Mouse (Mus musculus) CH12.LX (cell line): ENCODE measurements around the gene Gm20388. TPM values are rescaled to one million over a fixed set of nuclear protein-coding genes. Genes with fewer than 3 reads are reported as not detected.

Source experiments
- DNase-seq: peaks from one replicate; pipeline ENCODE4 v3.0.0-alpha.2; 2013; ENCODE audit errors: extremely low read depth
- H3K27ac ChIP-seq: 2 replicates; pipeline ENCODE4 v1.5.1; 2012; ENCODE audit warnings: low read depth, mild to moderate bottlenecking, control low read depth, moderate library complexity; ENCODE audit not compliant: insufficient read depth
- H3K27me3 ChIP-seq: replicated peaks from 2 replicates; pipeline ENCODE3; 2012; ENCODE audit warnings: inconsistent platforms
- H3K36me3 ChIP-seq, 2 experiments: replicated peaks in 1 of 2; 2 replicates each; pipeline versions ENCODE3 to v1.6.1; 2012; ENCODE audit warnings: inconsistent platforms in 1 of 2, low read length in 1 of 2, mild to moderate bottlenecking in 1 of 2, mixed read lengths in 1 of 2, moderate library complexity in 1 of 2; ENCODE audit not compliant: control insufficient read depth in 1 of 2, insufficient read depth in 1 of 2
- H3K4me1 ChIP-seq, 2 experiments: 2 replicates each; pipeline ENCODE4 v1.6.1; 2012; ENCODE audit warnings: inconsistent platforms in 1 of 2, moderate library complexity in 1 of 2; ENCODE audit not compliant: insufficient read depth in 2 of 2, control insufficient read depth in 1 of 2
- H3K4me2 ChIP-seq: 2 replicates; pipeline ENCODE4 v1.6.1; 2012; ENCODE audit warnings: low read depth, mild to moderate bottlenecking, control low read depth; ENCODE audit not compliant: poor library complexity, insufficient read depth, severe bottlenecking
- H3K4me3 ChIP-seq, 3 experiments: fragments of 150-350 bp in 1 of 3; sonication (generic) in 1 of 3; replicated peaks in 1 of 3; 2 replicates each; pipeline versions ENCODE3 to v1.5.1; 2011 to 2012; ENCODE audit warnings: low read depth in 2 of 3, low read length in 2 of 3, mild to moderate bottlenecking in 2 of 3, moderate library complexity in 2 of 3, control low read depth in 1 of 3, improper control_type of control experiment in 1 of 3, inconsistent platforms in 1 of 3, mixed read lengths in 1 of 3; ENCODE audit not compliant: poor library complexity in 1 of 3
- H3K79me2 ChIP-seq: replicated peaks from 2 replicates; pipeline ENCODE4 v1.6.1; 2012; ENCODE audit warnings: mild to moderate bottlenecking, moderate library complexity; ENCODE audit not compliant: control insufficient read depth, poor library complexity, insufficient read depth, severe bottlenecking; ENCODE audit errors: extremely low read depth
- H3K9ac ChIP-seq: 2 replicates; pipeline ENCODE4 v1.6.1; 2012; ENCODE audit warnings: low read depth, mild to moderate bottlenecking, control low read depth, moderate library complexity; ENCODE audit not compliant: insufficient read depth
- H3K9me3 ChIP-seq: replicated peaks from 2 replicates; pipeline ENCODE3; 2012; ENCODE audit warnings: low read length, inconsistent platforms, mixed read lengths
- CTCF ChIP-seq, 2 experiments: IDR thresholded peaks in 1 of 2; conservative IDR thresholded peaks in 1 of 2; 2 replicates each; pipeline ENCODE4 v1.5.1; 2011 to 2012; ENCODE audit warnings: low read depth in 2 of 2, low read length in 2 of 2, improper control_type of control experiment in 1 of 2, inconsistent platforms in 1 of 2, mild to moderate bottlenecking in 1 of 2, moderate library complexity in 1 of 2
- E2F4 ChIP-seq: IDR thresholded peaks from 2 replicates; pipeline ENCODE4 v1.6.1; 2011; ENCODE audit warnings: low read depth, low read length, improper control_type of control experiment; ENCODE audit not compliant: insufficient replicate concordance
- GABPA ChIP-seq: IDR thresholded peaks from 2 replicates; pipeline ENCODE4 v1.6.1; 2012; ENCODE audit warnings: low read depth, low read length, improper control_type of control experiment, inconsistent platforms; ENCODE audit not compliant: insufficient replicate concordance
- IRF4 ChIP-seq: IDR thresholded peaks from 2 replicates; pipeline ENCODE4 v1.6.1; 2014; ENCODE audit warnings: low read depth, mild to moderate bottlenecking, inconsistent platforms, low read length, improper control_type of control experiment
- JUND ChIP-seq: conservative IDR thresholded peaks from 2 replicates; pipeline ENCODE4 v1.6.1; 2011; ENCODE audit warnings: low read depth, low read length, improper control_type of control experiment
- KAT2A ChIP-seq: IDR thresholded peaks from 2 replicates; pipeline ENCODE4 v1.6.1; 2012; ENCODE audit warnings: low read length, improper control_type of control experiment, inconsistent platforms; ENCODE audit not compliant: insufficient replicate concordance
- MAX ChIP-seq: IDR thresholded peaks from 2 replicates; pipeline ENCODE4 v1.6.1; 2011; ENCODE audit warnings: low read length, improper control_type of control experiment
- MAZ ChIP-seq: IDR thresholded peaks from 2 replicates; pipeline ENCODE4 v1.6.1; 2012; ENCODE audit warnings: low read depth, mild to moderate bottlenecking, inconsistent platforms, low read length, improper control_type of control experiment, moderate library complexity
- MEF2A ChIP-seq: IDR thresholded peaks from 2 replicates; pipeline ENCODE4 v1.6.1; 2014; ENCODE audit warnings: low read depth, mild to moderate bottlenecking, inconsistent platforms, low read length, improper control_type of control experiment, borderline replicate concordance
- MXI1 ChIP-seq: IDR thresholded peaks from 2 replicates; pipeline ENCODE4 v1.6.1; 2011; ENCODE audit warnings: mild to moderate bottlenecking, low read depth, low read length, improper control_type of control experiment
- NELFE ChIP-seq: IDR thresholded peaks from 2 replicates; pipeline ENCODE4 v1.6.1; 2011; ENCODE audit warnings: low read depth, low read length, improper control_type of control experiment
- NRF1 ChIP-seq: IDR thresholded peaks from 2 replicates; pipeline ENCODE4 v1.6.1; 2014; ENCODE audit warnings: low read depth, mild to moderate bottlenecking, inconsistent platforms, low read length, improper control_type of control experiment, moderate library complexity
- PAX5 ChIP-seq: IDR thresholded peaks from 2 replicates; pipeline ENCODE4 v1.6.1; 2012; ENCODE audit warnings: low read length, inconsistent platforms, mixed read lengths
- RAD21 ChIP-seq: IDR thresholded peaks from 2 replicates; pipeline ENCODE4 v1.6.1; 2011; ENCODE audit warnings: low read depth, mild to moderate bottlenecking, low read length, improper control_type of control experiment, moderate library complexity
- RCOR1 ChIP-seq: conservative IDR thresholded peaks from 2 replicates; pipeline ENCODE4 v1.6.1; 2012; ENCODE audit warnings: low read depth, mild to moderate bottlenecking, inconsistent platforms, low read length, improper control_type of control experiment
- SMC3 ChIP-seq: IDR thresholded peaks from 2 replicates; pipeline ENCODE4 v1.6.1; 2011; ENCODE audit warnings: low read depth, low read length, improper control_type of control experiment
- UBTF ChIP-seq: IDR thresholded peaks from 2 replicates; pipeline ENCODE4 v1.6.1; 2012; ENCODE audit warnings: low read depth, mild to moderate bottlenecking, inconsistent platforms, low read length, improper control_type of control experiment, moderate library complexity
- ZC3H11A ChIP-seq: IDR thresholded peaks from 2 replicates; pipeline ENCODE4 v1.6.1; 2012; ENCODE audit warnings: low read depth, mild to moderate bottlenecking, inconsistent platforms, low read length, improper control_type of control experiment
- ZKSCAN1 ChIP-seq: IDR thresholded peaks from 2 replicates; pipeline ENCODE4 v1.6.1; 2012; ENCODE audit warnings: low read depth, inconsistent platforms, low read length, improper control_type of control experiment, borderline replicate concordance
- ZMIZ1 ChIP-seq: IDR thresholded peaks from 2 replicates; pipeline ENCODE4 v1.6.1; 2012; ENCODE audit warnings: low read depth, mild to moderate bottlenecking, inconsistent platforms, low read length, improper control_type of control experiment
- dilution Hi-C: fragments of 300-500 bp; cut with MboI; formaldehyde crosslinking; loops from 2 replicates; pipeline ENCODE4 v1.14.3; 2020; ENCODE audit warnings: low sequenced_read_pairs; ENCODE audit not compliant: extremely low pct_unique_long_range_greater_than_20kb, extremely low pct_ligation_motif_present
- in situ Hi-C: fragments of 300-500 bp; cut with MboI; formaldehyde crosslinking; loops from 3 replicates; pipeline ENCODE4 v1.14.3; 2019; ENCODE audit warnings: low sequenced_read_pairs, low pct_ligation_motif_present, low pct_unique_long_range_greater_than_20kb, mixed read lengths
- polyA plus RNA-seq: library from polyadenylated mRNA; unstranded; fragments of >175 nt; gene quantifications from 2 replicates; pipeline ENCODE4 v1.2.1, GENCODE M21; 2012; ENCODE audit warnings: low read depth; ENCODE audit not compliant: insufficient read length
- total RNA-seq, 2 experiments: library from RNA; depleted of rRNA; stranded (reverse); fragments of 300-350 nt in 1 of 2; fragments of >200 nt in 1 of 2; gene quantifications; 2 replicates each; pipeline ENCODE4 v1.2.3; 2012 to 2014

Gm20388 gene
- total and polyA plus RNA-seq, 3 experiments: 14.8 to 26.3 (median 22.2) TPM

GRCm38 (mm10) chr8:120167136-120167535 is 256.5 kb downstream of the Gm20388 start:
- in situ Hi-C loops: no loop called here

GRCm38 (mm10) chr8:120167821-120168220 is 257.2 kb downstream of the Gm20388 start:
- no peak overlapping the region for H3K4me2 ChIP-seq
- H3K27ac ChIP-seq: no peak overlapping the region
- H3K4me3 ChIP-seq: no peak overlapping the region
- dilution Hi-C loops: no loop called here
- no peak for DNase-seq
- H3K79me2 ChIP-seq: no peaks in the 10 kb centered on the region
- no peaks in the 10 kb centered on the region for H3K4me1 ChIP-seq
- no peak overlapping the region for H3K9ac ChIP-seq
- no peak for TF ChIP-seq RAD21
- TF ChIP-seq MAX: no peak
- TF ChIP-seq KAT2A: no peak
- TF ChIP-seq IRF4: no peak
- TF ChIP-seq MEF2A: no peak
- no peak for TF ChIP-seq JUND
- no peak for TF ChIP-seq PAX5
- TF ChIP-seq CTCF (conservative IDR thresholded peaks at IDR 0.05 in 1 of 2, IDR thresholded peaks at IDR 0.05 in 1 of 2; ENCODE audit: low read depth in 2 of 2, low read length in 2 of 2): no peak
- no peak for TF ChIP-seq MAZ
- TF ChIP-seq UBTF: no peak
- no peak for TF ChIP-seq E2F4
- TF ChIP-seq, all 38 proteins: peak for 0
- in situ Hi-C loops: no loop called here
- Histone ChIP-seq H3K36me3 (no peaks in the 10 kb centered on the region), H3K27me3 (peaks cover 94% of the 10 kb centered on the region), H3K9me3 (peaks cover 5% of the 10 kb centered on the region)

More at GRCm38 (mm10) chr8:120167136-120167535, 256.5 kb downstream of the Gm20388 start:
- Histone ChIP-seq H3K79me2 (no peaks in the 10 kb centered on the region), H3K9ac (no peak overlapping the region), H3K4me3 (no peak overlapping the region), H3K27me3 (peaks cover 97% of the 10 kb centered on the region), H3K27ac (no peak overlapping the region), H3K4me2 (no peak overlapping the region), H3K4me1 (no peaks in the 10 kb centered on the region), H3K9me3 (peaks cover under 1% of the 10 kb centered on the region), H3K36me3 (no peaks in the 10 kb centered on the region)
- dilution Hi-C loops: no loop called here
- no peak for DNase-seq
- no peak for TF ChIP-seq ZMIZ1
- TF ChIP-seq NRF1: no peak
- TF ChIP-seq ZKSCAN1: no peak
- no peak for TF ChIP-seq RCOR1
- TF ChIP-seq, all 38 proteins: peak for 0

- no peaks in the 10 kb centered on the region for H3K4me1 ChIP-seq
- in situ Hi-C loops: no loop called here
- H3K9ac ChIP-seq: no peak overlapping the region
- TF ChIP-seq GABPA: no peak
- no peak for TF ChIP-seq RCOR1
- TF ChIP-seq RAD21: no peak
- no peak for TF ChIP-seq CTCF (conservative IDR thresholded peaks at IDR 0.05 in 1 of 2, IDR thresholded peaks at IDR 0.05 in 1 of 2; ENCODE audit: low read depth in 2 of 2, low read length in 2 of 2)
- no peak for TF ChIP-seq MXI1
- no peak for TF ChIP-seq ZC3H11A
- TF ChIP-seq SMC3: no peak
- no peak for TF ChIP-seq ZMIZ1
- no peak for TF ChIP-seq NELFE
- dilution Hi-C loops: no loop called here
- H3K27me3 ChIP-seq: peaks cover 88% of the 10 kb centered on the region
- no peaks in the 10 kb centered on the region for H3K36me3 ChIP-seq
- no peaks in the 10 kb centered on the region for H3K79me2 ChIP-seq
- H3K27ac ChIP-seq: no peak overlapping the region
- no peak overlapping the region for H3K4me2 ChIP-seq
- peaks cover 7% of the 10 kb centered on the region for H3K9me3 ChIP-seq
- DNase-seq: no peak
- H3K4me3 ChIP-seq: no peak overlapping the region
These were observed 258.5 kb downstream of the Gm20388 start for GRCm38 (mm10) chr8:120169119-120169518.
